Mouse (Mus musculus) induced T-regulatory cell, adult 2 months (primary cell): ENCODE measurements around the gene Map2k7.

ENCODE experiments used
- DNase-seq: peaks from one replicate; pipeline ENCODE4 v3.0.0-alpha.2; 2012; ENCODE audit warnings: low read depth

Gene Map2k7

GRCm38 (mm10) chr8:4259125-4259804, 20.7 kb downstream of the Map2k7 start, which contains the start of gene Ctxn1:
TSS of gene Ctxn1 (minus strand) at chr8:4259274.
- peak; percentile 94 for DNase-seq

GRCm38 (mm10) chr8:4259805-4260170, 21.2 kb downstream of the Map2k7 start:
- DNase-seq: no peak

DNA sequence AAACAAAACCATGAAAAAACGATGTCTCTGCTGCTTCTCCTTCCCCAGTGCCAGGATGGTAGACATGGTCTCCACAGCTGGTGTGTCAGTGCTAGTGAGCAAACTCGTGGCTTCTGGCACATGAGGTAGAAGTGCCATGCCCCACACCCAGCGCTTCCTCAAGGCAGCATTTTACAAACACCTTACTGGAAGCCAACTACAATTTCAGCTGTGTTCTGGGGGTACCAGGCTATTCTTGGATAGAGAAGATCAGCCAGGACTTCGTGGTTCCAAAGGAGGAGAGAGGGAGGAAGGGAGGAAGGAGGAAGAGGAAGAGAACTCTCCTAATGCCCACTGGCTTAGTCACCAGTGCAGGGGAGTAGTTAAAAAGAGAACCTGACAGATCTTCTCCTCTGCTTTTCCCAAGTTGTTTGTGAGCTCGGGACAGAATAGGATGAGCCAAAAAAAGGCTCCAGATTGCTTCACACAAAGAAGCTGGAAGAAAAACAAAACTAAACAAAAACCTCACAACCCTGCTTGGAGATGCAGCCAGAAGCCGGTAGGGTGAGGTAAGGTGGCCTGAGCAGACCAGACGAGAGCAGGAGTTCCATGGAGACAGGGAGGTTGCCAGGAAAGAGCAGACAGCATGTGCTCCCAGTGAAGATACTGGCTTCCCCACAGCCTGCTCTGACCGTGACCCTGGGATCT, 24.7 kb downstream of the Map2k7 start:
- no peak for DNase-seq

DNA sequence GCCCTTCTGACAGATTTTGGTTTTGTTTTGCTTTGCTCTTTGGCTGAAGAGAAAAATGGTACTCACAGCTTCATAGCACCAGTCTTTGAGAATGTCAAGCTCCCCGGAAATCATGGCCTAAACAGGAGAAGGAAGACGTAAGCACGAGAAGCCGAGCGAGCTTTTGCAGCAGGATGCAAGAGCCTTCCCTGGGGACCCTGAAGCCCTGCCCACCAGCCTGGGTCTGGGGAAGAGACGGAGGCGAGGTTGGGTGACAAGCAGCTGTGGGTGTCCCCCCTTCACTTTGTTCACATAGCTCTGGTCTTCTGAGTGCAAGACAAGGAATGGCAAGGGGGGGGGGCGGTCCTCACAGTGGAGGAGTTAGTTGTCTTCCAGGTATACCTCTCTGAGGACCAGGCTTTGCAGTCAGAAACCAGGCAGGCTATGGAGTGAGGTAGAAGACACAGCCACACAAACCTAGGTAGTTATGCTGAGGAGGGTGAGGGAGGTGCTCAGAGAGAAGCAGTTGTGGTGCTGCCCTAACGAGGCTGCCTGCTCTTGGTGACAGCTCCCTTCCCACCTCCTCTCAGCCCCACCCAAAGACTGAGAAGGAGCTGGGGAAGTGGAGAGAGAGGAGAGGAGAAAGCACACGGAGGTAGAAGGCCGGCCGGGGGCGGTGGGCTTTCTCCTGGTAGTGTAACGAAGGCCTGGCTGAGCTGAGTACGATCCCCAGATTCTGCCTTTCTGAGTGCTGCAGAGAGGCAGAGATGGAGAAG, 26.8 kb downstream of the Map2k7 start:
- no peak for DNase-seq

GRCm38 (mm10) chr8:4267627-4268026, 29.1 kb downstream of the Map2k7 start:
- no peak for DNase-seq

GRCm38 (mm10) chr8:4269609-4270008, 31.1 kb downstream of the Map2k7 start:
- no peak for DNase-seq

- peak; percentile 96 for DNase-seq
Observed at GRCm38 (mm10) chr8:4275275-4276110, 37.0 kb downstream of the Map2k7 start, which contains the start of gene Timm44. TSS of gene Timm44 (minus strand) at chr8:4275913.

GRCm38 (mm10) chr8:4276111-4276465, 37.5 kb downstream of the Map2k7 start:
- DNase-seq: no peak

- DNase-seq: no peak
Observed at GRCm38 (mm10) chr8:4292738-4293137, 54.2 kb downstream of the Map2k7 start.
